Mouse (Mus musculus): ENCODE data around the gene Fam207a. TPM values are rescaled to one million over a fixed set of nuclear protein-coding genes. Genes with fewer than 3 reads are reported as not detected.

Fam207a gene
- 55.5 and 59.5 TPM in 2 replicates for polyA plus RNA-seq (2012; rRNA removed)

DNA sequence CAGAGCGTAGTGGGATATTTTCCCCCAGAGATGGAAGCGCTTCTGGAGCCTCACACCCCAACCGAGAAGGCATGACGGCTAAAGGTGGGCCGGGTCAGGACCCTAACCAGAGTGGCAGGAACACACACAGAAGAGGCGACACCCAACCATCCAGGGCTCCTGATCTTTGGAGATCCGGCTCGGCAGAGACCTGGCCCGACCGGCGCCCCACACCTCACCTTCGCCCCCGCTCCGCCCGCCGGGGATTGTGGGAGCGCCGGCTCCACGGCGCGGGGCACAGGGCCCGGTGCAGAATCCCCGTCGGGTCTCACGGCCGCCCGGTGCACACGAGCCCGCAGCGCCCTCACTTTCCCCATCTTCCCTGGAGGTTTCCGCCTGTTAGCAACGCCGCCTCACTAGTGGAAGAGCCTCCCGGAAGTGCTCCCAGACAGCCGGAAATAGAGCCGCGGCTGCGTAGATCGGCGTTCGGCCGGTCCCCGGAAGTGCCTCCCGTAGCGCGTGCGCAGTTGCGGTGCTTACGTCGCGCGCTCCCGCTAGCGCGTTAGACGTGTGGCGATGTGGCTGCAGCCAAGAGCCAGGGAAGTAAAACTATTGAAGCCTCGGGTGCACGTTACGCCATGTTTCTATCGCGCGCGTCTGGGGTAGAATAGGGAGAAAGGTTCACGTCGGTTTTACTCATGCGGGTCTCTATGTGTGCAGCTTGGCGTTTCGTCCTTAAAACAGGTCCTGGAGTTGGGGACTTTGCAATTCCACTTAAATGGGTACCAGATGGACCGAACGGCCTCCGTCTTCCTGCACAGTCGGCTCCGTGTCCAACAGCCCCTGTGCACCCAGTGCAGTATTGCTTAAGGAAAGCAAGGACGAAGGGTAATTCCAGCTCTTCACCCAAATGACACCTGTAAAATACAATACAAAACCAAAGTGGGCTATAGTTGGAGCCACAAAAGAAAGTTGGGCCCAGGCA, at the start of gene Fam207a:
TSS of gene Fam207a (minus strand) at position 401 of the 964 bp plus-strand sequence.
- peak; percentile 87 for DNase-seq (ENCODE audit: low spot score)

DNA sequence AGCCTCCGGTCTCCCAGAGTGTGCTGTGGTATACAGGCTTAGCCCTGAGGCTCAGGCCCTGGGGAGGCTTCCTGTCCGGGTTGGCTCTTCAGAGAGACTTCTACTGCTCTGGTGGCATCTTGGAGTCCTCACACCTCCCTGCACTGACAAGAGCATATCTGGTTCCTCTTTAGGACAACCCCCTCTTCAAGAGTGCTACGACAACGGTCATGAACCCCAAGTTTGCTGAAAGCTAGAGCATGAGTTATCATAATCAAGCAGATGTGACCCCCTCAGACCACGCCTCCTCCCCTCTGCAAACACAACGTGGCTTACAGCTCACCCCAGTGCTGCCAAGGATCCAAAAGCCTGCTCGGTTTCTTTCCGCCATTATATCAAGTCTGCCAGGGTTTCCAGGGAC, 49.4 kb upstream of the Fam207a start:
- no peak for DNase-seq (ENCODE audit: low spot score)

DNA sequence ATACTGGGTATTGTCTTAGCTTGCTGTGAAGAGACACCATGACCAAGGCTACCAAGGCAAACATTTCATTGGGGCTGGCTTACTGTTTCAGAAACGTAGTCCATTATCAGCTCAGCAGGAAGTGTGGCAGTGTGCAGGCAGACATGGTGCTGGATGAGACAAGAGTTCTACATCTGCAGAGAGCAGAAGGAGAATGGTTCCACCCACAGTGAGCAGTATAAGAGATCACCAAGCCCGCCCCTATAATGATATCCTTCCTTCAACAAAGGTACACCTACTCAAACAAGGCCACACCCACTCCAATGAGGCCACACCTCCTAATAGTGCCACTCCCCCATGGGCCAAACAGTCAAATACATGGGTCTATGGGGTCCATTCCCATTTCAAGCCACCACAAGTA, 45.9 kb upstream of the Fam207a start:
- no peak for DNase-seq (ENCODE audit: low spot score)

DNA sequence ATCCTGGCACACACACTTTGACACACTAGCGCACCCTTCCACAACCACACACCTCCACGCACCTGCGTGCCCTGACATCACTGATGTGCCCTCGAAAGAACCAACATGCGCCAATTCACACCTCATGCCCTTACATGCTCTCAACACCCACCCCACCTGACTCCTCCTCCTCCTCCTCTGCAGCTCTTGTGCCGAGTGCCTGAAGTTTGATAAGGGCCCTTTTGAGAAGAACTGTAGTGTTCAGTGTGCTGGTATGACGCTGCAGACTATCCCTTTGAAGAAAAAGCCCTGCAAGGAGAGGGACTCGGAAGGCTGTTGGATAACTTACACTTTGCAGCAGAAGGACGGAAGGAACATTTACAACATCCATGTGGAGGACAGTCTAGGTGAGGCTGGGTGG, 45.2 kb upstream of the Fam207a start:
- no peak for DNase-seq (ENCODE audit: low spot score)

DNA sequence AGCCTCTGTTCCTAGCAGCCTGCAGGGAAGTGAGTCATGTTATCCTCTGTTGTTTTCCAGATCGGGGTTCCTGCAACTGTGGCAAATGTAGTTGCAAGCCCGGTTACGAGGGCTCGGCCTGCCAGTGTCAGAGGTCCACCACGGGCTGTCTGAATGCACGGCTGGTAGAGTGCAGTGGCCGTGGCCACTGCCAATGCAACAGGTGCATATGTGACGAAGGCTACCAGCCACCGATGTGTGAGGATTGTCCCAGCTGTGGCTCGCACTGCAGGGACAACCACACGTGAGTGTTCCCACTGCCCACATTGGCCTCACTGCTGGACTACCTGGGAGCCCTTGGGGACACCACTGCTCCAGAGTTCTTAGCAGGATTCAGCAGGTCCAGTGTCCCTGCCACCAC, 44.5 kb upstream of the Fam207a start:
- no peak for DNase-seq (ENCODE audit: low spot score)

DNA sequence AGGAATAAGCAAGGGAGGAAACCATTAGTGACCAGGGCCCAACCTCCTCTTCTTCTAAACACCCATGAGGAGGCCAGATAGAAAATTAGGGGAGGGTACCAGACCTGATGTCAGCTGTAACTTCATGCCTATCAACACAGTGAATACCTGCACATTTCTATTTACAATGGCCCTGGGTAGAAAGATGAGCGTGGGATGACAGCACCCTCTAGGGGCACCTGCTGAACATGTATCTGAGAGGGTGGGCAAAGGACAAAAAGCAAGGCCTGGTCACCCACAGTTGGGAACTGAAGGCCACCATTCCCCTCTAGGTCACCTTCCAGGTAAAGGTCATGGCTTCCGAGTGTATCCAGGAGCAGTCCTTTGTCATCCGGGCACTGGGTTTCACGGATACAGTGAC, 42.1 kb upstream of the Fam207a start:
- no peak for DNase-seq (ENCODE audit: low spot score)

DNA sequence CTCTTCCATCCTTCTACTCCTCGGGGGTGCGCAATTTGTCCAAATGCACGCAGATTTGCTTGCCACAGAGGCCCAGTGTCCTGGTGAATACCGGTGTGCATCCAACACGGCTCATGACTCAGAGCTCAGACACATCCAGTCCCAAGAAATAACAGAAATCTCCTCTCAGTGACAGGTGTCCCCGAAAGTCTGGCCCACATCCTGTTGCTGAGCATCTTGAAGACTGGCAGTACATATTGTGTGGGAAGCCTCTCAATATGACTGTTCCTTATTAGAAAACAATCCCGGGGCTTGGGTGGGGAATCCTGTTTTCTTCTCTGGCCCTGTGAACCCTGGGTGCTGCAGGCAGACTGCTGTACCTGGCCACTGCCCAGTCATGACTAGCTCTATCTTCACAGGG, 41.0 kb upstream of the Fam207a start:
- DNase-seq (ENCODE audit: low spot score) = no peak

DNA sequence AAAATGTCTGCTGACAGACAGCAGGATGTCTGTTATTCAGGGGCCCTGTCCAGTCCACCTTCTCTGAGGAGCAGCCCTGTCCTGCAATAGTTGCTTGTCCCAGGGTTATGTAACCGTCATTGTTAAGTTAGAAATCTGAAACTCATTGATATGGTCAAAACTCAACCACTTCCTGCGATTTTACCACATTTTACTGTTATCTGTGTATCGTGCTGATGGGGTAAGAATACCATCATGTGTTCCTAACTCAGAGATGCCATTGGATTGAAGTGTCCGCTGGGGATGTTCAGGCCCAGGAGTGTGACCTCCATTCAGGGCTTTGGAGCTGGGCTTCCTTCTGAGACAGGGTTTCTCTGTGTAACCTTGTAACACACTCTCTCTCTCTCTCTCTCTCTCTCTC, 39.3 kb upstream of the Fam207a start:
- no peak for DNase-seq (ENCODE audit: low spot score)

DNA sequence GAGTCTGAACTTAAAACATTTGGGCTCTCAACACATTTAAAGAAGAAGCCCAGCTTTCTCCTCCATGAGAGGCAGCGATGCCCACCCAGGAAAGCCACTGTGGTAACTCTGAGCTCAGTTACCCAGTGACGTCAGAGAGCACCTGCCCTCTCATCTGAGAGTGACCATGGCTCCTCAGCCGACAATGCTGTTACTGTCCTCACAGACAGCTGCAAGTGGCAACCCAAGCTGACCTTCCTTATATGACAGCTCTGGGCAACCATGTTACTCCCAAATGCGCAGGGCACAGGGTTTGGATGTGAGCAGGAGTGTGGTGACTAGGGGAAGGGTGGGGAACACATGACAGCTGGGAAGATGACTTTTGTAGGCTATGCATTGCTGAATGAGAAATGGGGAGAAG, 37.7 kb upstream of the Fam207a start:
- DNase-seq (ENCODE audit: low spot score) = no peak

DNA sequence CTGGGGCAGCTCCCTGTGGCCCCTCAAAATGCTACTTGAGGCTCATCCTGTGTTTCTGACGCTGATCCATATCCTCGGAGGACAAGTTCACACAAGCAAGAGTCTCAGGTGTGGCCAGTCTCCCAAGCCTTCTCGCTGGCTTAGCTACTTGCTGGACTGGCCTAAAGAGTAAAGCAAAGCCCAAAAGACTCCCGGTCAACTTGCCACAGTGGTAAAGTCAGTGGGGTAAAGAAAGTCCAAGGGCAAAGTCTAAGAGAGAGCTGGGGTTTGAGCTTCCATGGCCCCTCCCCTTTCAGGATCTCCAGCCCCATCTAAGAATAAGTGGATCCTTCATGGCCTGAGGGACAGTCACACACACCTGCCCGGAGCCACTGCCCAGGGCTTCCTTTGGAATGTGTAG, 36.6 kb upstream of the Fam207a start:
- DNase-seq (ENCODE audit: low spot score) = no peak

DNA sequence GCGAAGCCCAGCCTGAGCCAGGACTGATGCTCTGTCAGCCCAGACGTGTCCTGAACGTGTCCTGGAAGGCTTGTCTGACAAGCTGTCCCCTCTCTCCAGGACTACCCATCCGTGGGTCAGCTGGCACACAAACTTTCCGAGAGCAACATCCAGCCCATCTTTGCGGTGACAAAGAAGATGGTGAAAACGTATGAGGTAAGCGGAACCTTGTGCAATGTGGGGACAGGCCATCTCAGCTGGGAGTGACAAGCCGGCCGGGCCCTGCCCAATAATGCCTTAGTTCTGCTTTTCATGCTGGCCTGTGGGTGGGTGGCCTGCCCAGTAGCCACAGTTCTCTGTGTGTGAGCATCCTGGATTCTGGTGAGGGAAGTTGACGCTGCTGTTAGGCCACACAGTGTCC, 35.3 kb upstream of the Fam207a start:
- no peak for DNase-seq (ENCODE audit: low spot score)

DNA sequence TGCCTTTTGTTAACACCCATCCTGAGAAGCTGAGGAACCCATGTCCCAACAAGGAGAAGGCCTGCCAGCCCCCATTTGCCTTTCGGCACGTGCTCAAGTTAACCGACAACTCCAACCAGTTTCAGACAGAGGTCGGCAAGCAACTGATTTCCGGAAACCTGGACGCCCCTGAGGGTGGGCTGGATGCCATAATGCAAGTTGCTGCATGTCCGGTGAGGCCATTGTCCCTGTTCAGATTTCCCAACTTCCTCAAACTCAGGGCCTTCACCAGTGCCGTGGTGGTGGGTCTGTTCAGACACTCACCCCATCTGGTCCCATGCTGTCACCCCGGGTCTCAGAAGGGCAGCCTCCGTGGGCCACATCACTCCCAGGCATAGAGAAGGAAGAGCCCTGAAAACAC, 33.0 kb upstream of the Fam207a start:
- no peak for DNase-seq (ENCODE audit: low spot score)

DNA sequence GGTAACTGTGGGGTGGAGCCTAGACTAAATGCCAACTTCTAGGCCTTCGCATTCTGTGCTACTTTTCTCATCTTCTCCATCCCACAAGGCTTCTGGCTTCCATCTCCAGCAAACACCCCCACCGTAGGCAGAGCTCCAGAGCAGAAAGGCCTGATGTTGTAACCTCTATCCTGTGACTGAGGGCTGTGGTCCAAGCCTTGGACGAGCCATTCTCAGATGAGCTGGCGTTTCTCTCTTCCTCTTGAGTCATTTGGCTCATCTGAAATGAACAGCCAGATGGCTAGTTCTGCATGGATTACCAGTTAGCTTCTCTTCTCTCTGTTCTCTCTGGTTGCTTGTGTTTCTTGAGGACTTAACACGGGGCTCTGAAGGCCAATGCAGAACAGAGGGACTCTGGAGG, 29.3 kb upstream of the Fam207a start:
- no peak for DNase-seq (ENCODE audit: low spot score)

DNA sequence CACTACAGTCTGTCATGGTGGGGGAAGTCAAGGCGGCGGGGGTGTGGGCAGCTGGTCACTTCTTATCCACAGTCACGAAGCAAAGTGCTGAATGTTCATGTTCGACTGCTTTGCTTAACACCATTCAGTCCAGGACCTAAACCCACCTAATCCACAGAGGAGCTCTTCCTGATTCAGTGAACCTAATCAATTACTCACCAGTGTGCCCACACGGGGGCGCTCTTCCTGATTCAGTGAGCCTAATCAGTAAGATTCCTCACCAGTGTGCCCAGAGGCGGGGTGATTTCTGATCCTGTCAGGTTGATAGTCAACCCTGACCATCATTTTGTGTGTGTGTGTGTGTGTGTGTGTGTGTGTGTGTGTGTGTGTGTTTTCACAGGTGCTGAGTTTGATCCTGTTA, 27.6 kb upstream of the Fam207a start:
- DNase-seq (ENCODE audit: low spot score) = no peak

DNA sequence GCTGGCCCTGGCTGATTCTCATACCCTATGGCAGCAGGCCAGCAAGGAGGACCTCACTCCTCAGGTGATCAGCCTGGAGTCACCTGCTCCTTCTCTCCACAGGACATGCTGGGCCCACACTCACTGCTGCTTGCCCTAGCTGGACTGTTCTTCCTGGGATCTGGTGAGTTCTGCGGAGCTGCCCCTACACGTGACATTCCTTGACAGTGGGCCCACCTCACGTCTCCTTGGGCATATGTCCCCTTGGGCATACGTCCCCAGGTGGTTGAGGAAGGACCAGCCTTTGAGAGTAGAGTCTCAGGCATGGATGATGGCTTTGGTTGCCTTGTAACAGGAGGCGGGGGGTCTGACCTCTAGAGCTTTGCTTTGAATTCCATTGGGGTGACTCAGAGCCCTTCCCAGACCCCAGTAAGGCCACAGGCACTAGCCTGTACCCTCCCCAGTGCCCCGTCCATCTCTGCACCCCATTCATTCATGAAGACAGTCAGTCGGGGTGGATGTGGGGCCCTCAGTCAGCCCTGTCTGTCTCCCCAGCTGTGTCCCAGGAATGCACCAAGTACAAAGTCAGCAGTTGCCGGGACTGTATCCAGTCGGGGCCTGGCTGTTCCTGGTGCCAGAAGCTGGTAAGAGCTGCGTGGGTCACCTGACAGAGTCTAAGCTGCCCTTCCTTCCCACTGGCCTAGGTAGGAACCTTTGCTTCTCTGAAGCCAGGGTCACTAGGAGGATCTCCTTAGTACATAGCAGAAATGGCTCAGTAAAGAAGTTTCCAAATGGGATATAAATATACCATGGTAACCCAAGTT, 26.5 kb upstream of the Fam207a start:
- DNase-seq (ENCODE audit: low spot score) = no peak

DNA sequence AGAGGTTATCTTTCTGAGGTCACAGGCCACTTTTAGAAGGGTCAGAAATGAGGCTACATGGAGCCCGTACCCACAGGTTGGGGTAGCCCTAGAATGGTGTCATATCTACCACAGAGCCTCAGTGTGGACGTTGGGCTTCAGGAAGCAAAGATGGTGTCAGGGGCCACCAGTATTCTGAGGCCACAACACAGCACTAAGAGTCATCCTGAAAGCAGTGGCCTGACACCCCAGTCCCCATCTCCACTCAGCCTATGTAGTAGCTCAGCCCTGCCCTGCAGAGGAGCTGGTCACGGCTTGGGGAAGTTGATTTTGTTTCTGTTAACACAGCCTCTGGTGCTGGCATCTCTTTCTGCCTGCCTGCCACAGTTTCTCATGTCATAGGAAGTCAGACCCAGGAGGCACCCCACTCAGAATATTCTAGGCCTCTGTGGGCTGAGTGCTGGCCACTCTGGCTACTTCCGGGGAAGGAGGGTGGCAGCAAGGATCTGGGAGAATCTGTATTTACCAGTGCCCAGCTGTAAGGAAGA, 25.1 kb upstream of the Fam207a start:
- no peak for DNase-seq (ENCODE audit: low spot score)

DNA sequence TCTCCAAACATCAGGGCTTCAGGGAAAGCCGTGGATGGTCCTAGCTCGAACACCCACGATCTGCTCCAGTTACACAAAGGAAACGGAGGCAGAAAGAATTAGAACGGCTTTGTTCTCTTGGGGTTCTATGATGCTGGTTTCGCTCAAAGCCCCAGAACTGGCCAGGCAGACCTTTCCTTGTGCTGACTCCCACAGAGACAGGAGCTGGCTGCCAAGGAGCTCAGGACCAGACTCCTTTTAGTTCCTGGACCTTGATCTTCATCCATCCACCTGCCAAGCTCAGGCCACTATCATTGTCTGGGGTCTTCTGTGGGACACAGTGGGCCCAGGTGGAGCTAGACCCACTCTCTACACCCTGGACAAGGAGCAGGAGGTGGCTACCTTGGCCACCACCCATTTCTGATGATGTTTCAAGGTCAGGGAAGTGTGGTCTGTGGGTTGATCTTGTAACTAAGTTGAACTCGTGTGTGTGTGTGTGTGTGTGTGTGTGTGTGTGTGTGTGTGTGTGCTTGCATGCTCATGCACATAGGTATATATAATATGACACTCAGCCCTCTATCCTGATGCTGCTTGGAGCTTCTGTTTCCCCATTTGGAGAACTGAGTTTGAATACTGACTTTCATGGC, 23.8 kb upstream of the Fam207a start:
- DNase-seq (ENCODE audit: low spot score) = no peak

DNA sequence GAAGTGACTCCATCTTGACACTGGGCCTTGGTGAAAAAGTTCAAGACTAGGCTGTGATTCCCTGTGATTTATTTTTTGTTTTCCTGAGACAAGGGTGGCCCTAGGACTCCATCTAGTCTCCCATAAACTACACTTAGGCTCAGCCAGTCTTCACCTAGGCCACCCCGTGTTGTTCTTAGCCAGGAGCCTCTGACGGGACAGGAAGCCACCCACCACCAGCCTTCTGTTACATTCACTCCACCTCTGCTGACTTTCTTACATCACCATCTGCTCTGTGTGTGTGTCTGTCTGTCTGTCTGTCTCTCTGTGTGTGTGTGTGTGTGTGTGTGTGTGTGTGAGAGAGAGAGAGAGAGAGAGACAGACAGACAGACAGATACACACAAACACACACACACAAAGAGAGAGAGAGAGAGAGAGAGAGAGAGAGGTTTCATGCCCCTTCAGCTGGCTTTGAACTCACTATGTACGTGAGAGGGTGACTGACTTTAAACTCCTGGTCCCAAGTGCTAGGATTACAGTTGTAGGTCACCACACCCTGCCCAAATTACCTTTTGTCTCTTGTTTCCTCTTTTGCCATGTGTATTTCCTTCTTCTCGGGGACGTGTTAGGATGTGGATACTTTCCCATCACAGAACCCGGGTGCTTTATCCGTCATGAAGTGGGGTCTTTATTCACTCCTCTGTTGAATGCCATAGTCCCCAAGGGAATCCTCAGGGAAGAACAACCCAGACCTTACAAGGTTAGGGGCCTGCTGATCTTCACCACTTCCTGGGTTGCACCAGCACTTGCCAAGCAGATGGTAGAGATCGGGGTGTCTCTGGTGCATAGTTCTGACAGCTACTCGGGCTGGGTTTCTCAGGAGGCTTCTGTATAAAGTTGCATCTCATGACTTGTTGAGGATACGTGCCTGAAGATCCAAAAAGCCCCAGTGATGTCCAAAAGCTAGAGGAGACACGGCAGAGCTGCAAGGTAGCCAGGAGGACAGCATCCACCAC, 21.9 kb upstream of the Fam207a start:
- no peak for DNase-seq (ENCODE audit: low spot score)

DNA sequence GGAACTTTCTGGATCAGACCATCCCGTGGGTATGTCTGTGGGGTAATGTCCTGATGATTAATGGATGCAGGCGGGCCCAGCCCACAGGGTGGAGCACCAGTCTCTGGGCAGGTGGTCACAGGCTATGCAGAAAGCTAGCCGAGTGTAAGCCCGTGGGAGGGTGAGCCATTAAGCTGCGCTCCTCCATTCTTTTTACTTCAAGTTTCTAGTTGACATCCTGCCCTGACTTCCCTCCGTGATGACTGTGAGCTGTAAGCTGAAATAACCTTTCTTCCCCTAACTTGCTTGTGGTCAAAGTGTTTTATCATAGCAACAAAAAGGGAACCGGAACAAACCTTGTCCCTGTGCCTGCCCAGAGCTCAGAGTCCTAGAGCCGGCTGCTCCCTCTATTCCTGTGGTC, 21.1 kb upstream of the Fam207a start:
- no peak for DNase-seq (ENCODE audit: low spot score)

DNA sequence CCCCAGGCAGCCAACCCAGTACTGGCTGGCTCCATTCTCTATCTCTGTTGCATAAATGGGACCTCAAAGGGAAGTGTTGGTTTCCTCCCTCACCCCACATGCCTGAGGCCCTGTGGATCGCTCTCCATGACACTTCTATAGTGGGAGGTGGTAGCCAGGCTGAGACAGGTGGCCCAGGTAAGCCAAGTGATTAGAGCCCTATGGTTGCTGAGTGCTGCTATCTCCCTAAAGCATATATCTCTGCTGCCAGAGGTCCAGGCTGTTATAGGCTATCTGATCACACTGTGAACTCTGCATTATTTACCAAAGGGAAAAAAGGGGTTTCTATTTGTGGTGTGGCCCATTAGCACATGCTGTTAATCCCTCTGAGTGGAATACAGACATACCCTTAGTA, 16.4 kb upstream of the Fam207a start:
- DNase-seq (ENCODE audit: low spot score) = no peak
